Mouse (Mus musculus) spleen, adult 12 weeks (tissue): ENCODE results near the gene Klhl20.

ENCODE experiments used
- DNase-seq: peaks from one replicate; pipeline ENCODE4 v3.0.0; 2022; ENCODE audit warnings: low spot score

Klhl20 gene

DNA sequence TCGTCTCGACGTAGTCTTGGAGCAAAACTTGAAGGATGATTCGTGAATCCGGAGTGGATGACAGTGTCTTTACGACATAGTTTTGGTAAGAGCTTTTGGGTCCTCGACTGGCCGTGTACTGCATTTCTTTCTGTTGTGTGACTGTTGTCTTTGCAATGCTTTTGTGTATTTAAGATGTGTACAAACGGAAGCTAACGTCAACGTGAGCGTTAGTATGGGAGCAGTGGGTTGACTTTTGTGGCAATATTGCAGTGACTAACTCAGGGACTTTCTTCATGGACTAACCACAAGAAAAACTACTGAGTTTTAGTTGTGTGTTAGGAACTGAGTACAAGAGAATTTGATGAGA lies 60.1 kb downstream of the Klhl20 start:
- peak; percentile 5 for DNase-seq

DNA sequence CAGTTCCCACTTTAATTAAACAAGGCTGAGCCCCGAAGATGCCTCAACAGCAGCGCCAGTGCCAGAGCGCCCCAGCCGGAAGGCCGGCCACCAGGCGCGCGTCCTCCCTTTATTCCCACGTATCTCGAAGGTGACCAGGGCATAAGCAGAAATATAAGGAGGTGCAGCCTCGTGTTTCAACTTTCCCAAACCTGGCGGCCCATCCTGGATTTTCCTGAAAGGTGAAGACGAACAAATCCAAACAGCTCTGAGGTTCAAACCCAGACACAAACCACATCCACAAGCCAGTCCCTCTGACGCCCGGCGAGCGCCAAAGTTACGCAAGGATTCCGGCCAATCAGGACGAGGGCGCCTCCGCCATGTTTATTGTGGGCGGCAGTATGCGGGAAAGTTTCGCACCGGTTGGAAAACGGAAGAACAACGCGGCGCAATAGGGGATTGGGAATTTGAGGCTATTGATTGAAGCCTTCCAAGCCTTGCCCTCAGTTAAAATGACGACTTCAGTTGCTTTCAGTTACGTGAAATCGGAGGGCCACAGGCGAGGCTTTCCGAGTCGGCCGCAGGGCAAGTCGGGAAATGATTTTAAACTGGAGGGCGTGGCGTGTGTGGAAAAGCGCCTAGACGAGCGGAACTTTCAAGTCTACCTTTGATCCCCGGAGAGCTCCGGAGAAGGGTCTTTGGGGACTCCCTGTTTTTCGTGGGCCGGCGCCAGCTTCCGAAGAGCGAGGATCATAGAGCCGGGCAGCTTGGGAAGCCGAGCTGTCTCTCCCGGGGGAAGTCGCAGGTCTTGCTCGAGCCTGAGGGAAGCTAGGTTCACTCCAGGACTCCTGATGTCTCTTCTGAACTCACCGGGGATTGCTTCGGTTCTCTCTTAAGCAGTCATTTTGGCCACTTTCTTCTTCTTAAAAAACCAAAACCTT lies 60.7 kb downstream of the Klhl20 start, which contains the start of the genes Dars2 and Cenpl:
TSS of gene Dars2 (minus strand) at position 307 of the 920 bp plus-strand sequence.
TSS of gene Cenpl (plus strand) at position 362 of the 920 bp plus-strand sequence.
- peak; percentile 96 for DNase-seq

DNA sequence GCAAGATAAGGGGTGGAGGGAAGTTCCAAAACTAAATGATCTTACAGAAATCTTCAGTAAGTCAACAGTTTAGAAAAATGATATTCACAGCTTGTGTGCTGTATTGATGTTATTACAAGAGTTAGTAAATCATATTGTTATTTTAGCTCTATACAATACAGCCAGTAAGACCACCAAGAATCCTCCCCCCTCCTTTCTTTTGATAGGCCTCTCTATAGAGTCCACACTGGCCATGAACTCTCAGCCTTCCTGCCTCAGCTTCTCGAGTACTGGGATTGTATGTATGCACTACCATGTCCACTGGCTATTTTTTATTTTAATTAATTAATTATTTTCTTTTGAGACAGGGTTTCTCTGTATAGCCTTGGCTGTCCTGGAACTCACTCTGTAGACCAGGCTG lies 68.0 kb downstream of the Klhl20 start:
- DNase-seq: no peak

DNA sequence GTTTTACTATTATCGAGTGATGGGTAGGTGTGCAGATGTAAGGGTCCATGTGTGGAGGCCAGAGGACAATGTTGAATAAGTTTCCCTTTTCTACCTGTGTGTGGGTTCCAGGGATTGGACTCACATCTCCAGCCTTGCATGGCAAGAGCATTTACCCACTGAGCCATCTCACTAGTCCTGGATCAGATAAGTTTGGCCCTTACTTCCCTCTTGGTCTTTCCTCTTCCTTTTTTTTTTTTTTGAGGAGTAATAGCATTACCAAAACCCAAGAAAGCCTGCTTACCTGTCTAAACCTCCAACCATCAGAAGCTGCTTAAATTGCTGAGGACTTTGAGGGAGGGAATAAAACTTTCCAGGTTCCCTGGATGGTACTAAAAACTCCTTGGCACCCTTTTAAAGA lies 74.1 kb downstream of the Klhl20 start:
- no peak for DNase-seq

DNA sequence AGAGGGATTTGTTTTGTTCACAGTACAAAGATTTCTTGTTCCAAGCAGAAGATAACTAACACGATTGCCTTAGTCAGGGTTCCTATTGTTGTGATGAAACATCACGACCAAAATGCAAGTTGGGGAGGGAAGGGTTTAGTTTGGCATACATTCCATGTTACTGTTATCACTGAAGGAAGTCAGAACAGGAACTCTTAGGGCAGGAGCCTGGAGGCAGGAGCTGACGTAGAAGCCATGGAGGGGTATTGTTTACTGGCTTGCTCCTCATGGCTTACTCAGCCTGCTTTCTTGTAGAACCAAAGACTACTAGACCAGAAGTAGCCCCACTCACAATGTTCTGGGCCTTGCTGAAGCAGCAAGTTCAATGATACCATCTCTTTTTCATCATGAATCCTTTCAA lies 84.3 kb downstream of the Klhl20 start:
- DNase-seq: no peak

DNA sequence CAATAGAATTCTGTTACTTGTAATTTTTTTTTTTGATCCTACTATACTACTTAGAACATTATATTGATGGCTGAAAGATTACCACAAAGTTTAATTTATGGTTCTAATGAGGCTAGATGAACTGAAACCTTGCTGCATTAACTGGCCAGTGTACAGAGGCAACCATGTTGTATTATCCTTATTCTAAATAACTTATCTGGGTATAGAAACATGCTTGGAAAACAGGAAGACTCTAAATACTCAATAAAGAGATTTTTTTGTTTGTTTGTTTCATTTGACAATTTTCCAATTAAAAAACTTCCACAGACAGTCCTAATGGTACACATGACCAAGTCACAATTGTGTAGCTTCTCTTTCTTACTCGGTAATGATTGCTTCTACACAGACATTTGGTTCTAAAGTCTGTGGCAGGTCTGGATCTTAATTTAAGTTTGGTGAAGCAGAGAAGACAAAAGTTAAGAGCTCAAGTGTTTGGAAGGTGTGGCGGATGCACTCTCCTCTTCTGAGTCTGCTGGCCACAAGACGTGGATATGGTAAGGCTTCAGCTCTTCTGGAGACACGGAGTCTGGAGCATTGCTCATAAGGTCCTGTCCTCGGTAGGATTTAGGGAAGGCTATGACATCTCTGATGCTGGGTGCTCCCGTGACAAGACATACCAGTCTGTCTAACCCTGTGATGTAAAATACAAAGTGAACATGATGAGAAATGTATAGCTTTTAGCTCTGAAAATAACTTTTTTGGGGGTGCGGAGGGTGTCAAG lies 89.9 kb downstream of the Klhl20 start:
- no peak for DNase-seq

DNA sequence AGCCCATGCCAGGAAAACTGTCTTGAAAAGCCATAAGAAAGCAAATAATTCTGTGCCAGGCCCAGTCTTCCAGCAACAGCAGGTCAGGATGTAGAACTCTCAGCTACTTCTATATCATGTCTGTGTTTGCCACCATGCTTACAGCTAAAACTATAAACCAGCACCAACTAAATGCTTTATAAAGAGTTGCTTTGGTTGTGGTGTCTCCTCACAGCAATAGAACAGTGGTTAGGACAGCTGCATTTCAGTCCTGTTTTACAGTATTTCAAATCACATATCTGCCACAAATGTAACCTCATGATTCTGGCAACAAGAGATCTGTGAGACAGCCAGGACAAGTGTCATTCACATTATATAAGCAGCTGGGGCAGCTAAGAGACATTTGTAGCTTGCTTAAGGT lies 90.5 kb downstream of the Klhl20 start:
- no peak for DNase-seq

DNA sequence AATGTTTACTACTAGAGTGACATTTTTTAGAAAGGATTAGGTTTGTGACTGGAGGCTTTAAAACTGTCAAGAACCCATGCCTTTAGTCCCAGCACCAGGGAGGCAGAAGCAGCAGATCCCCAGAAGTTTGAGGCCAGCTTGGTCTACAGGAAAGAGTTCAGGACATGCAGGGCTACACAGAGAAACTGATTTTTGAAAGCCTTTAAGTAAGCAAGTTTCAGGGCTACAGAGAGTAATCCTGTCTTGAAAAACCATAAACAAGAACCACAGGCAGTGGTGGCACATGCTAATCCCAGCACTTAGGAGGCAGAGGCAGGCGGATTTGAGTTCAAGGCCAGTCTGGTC lies 90.9 kb downstream of the Klhl20 start:
- no peak for DNase-seq

DNA sequence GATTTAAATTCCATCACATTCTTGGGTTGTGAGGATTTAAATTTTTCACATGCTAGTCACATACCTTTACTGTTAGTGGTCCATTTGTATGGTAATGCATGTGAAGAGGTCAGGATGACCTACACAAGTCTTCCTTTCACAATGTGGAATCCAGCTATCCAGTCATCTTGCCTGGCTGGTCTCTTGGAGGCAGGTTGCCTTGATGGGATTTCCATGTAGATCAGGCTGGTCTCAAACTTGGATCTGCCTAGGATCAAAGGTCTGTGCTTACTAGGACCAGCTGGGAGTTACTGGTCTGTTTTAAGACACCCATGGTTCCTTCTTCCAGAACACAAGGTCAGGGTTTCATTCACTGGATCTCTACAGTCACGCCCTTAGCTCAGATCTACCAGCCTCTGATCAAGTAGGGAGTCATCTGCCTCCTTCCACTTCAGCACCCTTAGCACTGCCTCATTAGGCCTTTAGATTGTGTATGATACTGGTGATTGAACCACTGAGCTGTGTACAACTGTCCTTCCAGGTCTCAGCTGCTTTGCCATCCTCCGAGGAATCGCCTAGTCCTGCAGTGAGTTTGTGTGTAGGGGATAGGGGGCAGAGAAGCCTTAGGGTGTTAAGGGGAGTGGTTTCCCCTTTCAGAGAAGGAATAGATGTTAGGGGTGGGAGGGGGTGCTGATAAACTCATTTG lies 91.4 kb downstream of the Klhl20 start:
- DNase-seq: no peak

DNA sequence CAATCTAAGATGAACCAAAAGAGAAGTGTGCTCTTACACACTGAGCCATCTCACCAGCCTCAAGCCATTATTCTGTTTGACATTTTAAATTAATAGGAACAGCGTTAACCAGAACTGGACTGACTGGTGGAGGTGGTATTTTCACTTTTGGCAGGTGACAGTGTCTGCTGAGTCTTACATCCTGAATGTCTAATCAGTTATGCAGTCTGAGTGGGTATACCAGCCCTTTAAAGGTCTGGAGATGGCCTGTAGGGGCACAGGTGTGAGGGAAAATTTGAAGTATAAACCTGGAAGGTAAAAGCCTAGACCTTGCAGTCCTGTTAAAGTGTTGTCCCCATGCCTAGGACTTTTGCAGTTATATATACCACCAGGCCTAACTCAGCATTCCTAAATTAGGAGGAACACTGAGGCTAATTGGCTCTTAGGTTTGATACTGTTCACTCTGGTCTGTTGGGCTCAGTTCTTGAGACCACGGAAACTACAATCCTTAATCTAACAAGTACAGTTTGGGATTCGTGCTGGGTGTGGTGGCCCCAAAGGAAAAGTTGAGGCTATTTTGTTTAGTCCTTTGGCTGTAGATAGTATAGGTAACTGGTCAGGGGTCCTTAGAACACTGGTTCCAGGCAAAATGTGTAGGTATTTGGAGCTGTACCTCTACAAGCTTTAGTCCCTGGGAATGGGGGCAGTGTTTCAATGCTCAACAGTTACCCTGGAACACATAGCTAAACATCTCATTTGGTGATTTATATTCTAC lies 92.2 kb downstream of the Klhl20 start:
- no peak for DNase-seq
